Mouse (Mus musculus) thymus, adult 18-20 months (tissue): ENCODE data around the gene Lpp.

Experiments
- DNase-seq, 2 experiments: peaks; one replicate each; pipeline ENCODE4 v3.0.0; 2022; ENCODE audit warnings: mixed read lengths in 2 of 2

The Lpp gene

DNA sequence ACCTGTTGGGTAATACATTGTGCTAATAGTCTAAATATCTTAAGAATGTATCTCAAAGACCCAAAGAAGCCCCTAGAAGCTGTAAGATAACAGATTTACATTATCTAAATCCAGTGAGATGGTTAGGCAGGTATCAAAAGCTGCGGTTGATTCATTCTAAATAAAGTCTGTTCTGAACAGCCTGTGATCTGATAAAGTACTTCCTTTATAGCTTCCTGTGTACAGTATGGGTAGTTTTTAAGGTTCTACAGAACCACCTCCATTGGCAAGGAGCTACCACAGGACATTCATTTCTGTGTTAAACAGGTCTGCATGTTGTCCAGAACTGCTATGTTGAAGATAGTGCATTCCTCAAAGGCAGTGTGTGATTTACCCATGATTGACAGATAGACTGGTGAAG lies 554.2 kb downstream of the Lpp start:
- no peak for DNase-seq

DNA sequence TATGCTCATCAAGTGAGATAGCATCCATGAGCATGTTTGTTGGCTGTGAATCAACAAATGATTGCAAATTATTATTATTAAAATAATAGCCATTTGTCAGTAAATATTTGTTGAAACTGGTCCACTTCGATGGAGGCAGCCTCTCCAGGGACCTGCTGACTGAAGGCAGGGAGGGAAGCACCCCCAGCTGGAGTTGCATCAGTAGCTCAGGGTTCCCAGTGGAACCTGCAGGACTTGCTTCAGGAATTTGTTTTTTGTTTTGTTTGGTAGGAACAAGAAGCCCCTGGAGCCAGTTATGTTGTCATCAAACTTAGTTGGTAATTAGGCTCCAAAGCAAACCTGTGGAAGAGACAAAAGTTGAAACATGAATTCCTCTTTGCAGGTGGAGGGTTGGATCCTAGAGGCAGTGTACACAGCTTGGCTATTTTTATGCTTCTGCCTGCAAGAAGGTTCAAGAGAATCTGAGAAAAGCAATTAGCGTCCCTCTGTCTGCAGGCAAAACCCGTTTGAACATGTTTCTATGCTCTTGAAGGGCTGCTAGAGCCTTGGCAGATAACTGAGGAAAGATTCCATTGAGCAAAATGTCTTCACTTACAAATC lies 554.9 kb downstream of the Lpp start:
- no peak for DNase-seq

DNA sequence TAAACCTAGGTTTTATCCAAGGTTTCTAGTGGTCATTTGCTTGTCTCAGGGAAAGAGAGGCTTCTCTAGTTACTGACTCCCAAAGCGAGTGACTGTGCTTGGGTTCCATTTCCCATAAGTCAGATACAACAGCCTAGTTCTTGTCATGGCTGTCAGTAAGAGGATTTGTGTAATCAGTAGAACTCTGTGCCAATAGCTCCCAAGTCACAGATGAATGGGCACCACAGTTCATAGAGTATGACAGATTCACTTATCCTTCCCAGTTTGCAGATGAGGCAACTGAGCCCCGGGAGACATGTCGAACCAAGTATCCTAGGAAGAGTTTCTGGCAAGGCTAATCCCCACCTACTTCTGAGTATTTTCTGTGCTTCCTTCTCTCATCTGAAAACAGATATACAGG lies 556.0 kb downstream of the Lpp start:
- no peak for DNase-seq

DNA sequence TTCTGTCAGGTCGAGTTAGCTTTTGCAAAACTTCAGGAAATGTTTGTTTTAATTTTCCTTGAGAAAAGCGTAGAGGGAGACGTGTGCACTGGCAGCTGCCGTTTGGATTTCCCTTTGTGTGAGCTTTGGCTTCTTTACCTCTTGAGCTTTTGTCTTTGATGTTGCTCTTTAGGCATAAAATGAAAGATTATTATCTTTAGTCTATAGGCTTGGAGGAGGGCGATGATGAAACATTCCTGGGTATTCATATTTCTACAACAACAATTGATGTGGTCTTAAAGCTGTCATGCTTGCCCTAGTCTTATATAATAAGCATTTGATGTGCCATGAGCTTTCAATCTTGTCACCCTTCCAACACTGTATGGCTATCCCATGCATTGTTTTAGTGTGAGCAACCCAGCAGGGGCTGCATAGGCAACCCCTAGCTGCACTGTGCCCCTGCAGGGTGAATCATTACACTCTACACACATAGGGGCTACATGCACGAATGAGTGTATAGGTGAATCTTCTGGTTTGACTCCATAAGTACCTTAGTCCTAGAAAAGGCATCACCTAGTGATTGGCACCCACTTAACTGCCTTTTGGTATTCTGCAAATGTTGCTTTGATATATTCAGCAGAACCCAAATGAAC lies 556.9 kb downstream of the Lpp start:
- DNase-seq, result no peak

DNA sequence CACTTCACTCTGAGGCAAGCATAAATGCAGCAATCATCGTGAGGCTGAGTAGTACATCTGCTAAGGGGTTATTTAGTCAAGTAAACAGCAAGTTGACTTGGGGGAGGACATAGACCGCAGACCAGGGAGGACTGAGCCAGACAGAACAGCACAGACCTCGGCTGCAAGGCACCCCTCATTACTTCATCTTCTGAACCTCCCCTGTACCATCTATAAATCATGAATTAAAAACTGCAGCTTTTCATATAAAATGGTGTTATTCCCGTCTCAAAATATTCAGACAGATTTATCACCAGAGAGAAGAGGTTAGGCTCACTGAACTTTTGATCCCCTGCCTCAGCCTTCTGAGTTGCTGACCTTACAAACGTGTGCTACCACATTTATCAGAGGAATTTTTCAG lies 558.6 kb downstream of the Lpp start:
- DNase-seq, result no peak

DNA sequence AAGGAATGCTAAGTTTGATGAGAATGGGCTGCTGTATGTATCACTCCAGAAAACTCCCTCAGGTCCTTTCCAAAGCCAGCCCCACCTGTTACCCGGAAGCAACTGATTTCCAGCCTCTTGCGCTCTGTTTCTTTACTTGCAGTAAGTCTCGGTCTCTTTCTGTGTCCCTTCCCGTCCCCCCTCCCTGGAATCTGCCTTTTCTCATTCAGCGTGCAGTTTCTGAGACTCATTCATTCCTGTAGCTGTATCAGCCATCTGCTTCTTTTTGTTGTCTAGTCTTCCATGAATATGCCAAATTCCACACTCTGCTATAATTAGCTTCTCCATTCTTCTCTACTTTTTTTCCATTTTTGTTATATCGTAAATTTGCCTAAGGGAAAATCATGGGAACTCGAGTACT lies 561.7 kb downstream of the Lpp start:
- DNase-seq, result no peak

DNA sequence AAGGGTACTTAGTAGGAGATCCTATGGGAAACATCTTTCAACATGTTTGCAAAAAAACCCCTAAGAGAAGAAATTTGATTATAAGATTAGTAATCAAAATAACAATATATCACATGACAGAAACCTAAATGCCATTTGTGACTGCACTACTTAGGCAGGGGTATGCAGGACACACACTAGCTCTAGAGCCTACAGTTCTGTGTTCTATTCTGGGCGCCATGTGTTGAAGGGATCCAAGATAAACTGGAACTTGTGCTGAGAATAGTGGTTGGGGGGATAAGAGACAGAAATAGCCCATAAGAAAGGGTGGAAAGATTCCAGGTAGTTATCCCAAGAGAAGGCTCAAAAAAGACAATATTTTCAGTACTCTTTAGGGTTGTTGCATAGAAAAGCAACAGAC lies 565.4 kb downstream of the Lpp start:
- no peak for DNase-seq

DNA sequence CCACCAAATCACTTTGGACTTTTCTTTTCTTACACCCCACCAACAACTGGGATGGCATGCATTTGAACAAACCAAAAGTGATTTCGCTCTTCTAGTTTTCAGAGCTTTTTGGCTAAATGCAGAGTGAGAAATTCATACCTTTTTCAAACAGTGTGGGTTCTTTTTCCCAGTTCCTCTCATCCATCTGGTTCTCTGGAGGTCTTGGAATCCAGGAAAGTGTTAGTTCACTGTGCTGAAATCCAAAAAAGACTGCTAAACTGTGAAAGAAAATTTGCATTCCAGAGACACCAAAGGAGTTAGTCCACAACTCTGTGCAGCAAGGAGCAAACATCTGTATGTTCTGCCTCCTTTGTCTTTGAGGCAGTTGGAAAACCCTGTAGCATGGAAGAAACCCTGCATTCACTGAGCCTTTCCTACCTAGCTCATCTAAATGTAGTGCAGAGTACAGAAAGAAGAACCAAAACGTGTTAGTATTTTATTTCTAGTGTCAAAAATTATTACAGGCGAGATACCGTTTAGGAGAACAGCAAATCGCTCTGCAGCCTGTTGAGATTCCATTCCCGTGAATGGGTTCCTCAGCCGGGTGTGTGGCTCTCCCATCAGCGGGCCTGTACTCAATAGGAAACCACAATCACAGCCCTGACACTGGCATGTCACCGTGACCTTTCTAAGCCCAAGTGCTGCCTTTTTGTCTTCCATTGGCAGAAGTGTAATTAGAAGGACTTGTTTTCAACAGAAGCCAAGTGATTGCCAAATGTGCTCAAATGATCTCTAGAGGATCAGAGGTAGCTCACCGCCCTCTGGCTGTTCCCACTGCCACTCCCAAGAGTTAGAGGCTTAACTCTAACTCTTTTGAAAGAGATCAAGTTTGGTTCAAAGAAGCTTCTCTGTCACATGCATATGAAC lies 567.8 kb downstream of the Lpp start:
- no peak for DNase-seq

DNA sequence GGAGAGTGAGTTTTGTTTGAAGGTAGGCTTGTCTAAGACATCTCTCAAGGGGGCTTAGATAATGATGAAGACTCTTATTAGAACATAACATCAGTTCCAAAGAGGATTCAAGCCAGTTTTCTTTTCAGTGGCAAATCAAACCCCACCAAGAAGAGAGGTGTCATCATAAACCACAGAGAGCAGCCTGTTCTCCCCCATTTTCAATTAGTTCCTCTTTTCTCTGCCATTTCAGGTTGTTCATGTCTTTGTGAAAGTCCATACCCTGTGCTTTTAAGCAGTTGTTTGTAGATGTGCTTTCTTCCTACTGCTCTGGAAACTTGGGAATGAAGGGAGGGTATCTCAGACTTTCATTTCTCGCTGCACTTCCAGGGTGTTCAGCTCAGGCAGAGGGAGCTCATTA lies 571.0 kb downstream of the Lpp start:
- DNase-seq, result no peak

DNA sequence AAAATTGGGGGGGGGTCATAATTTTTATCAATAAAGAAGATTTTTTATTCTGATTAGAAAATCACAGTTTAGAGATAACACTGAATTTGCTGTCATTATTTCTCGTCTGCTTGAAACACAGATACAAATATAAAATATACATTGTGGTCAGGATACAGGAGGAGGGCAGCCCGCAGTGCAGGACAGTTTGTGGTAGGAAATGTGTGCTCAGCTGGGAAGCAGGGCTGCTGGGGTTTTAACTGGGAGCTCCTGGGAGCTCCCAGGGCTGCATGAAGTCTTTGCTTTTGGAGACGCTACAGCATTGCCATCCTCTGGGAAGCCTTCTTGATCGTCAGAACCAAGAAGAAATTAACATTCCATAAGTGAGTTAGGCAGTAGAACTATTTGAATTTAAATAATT lies 571.8 kb downstream of the Lpp start:
- no peak for DNase-seq

DNA sequence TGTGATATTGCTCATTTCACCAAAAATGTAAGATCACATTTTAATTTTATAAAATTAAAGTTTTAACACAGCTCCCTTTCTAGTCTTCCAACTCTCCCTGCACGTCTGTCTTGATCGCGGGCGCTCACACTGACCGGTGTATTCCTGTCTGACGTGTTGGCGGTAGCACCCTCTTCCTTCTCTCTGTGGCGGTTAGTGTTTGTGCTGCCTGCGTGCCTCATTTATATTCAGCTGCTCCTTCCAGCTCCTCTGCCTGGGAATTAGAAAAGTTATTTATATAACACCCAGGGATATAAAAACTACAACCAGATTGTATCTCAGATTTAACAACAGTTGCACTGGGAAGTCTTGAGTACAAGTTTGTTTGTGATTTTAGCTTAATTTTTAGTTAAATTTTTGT lies 573.2 kb downstream of the Lpp start:
- DNase-seq, result no peak

DNA sequence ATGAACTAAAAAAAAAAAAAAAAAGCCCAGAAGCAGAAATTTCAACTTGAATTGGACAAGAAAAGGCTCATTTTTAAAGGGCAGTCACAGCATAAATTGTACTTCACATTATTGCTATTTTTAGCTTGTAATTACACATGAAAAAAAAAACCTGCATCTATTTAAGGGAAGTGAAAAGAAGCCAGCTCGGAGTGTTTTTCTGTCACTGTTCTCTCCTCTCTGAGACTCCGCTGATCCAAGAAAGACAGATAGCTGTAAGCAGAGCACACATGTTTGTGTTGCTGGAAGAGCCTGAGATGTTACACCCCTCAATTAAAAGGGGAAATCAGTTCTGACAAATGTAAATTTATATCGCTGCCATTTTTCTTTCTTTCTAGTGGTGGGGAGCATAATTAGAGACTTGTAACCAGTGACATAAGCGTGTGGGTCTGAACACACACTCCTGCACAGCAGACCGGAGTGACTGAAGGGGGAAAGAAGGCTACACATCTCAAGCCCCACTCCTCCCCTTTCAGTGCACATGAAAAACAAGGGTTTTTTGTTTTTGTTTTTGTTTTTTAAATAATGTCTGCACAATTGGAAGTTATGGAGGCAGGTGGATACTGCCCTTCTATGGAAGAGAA lies 579.8 kb downstream of the Lpp start:
- no peak for DNase-seq

DNA sequence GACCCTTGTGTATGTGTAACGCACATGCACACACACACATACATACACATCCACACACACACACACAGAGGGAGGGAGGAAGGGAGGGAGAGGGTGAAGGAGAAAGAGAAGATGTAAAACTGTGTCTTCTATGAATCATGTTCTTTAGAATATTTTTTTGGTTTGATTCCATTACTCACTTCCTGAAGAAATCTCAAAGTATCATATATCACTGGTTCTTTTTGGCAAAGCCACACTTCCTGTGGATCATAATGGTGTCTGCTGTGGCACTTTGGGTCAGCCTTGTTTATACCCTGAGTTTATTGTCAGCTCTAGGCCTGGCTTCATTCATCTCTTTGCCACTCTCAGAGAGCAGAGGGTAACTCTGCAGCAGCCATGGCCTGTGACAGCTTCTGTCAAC lies 584.5 kb downstream of the Lpp start:
- no peak for DNase-seq

DNA sequence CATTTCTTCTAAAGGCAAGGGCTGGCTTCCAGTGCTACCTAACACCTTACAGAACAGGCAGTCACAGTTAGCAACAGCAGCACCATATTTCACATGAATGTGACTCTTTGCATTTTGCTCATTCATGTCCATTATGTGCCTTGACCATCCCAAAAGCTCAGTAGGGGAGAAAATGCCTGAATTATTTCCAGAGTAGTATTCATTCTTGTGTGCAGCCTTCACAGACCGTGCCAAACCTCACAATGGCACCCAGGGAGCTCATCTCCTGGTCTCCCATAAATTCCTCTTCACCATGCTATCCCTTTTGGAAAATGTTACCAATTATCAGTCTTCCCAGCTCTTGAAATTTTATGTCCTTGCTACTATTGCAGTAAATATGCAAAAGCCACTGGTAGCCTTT lies 584.9 kb downstream of the Lpp start:
- DNase-seq, result no peak

DNA sequence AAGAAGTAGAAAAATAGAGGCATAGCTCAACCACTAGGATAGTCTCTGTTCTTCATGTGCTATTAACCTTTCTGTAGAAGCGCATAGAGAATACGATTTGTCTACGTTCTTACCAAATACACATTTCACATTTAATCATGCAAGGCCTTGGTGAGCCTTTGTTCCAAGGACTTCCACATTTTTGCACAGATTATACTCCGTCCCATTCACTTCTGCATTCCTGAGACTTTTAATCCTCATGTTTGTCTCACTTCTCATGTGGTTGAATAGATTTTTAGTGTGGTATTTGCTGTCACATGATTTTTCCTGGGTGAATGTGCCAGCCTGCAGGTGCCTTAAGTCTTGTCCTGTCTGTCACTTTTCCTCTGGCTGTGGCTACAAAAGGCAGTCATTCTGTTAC lies 586.1 kb downstream of the Lpp start:
- DNase-seq, result no peak

DNA sequence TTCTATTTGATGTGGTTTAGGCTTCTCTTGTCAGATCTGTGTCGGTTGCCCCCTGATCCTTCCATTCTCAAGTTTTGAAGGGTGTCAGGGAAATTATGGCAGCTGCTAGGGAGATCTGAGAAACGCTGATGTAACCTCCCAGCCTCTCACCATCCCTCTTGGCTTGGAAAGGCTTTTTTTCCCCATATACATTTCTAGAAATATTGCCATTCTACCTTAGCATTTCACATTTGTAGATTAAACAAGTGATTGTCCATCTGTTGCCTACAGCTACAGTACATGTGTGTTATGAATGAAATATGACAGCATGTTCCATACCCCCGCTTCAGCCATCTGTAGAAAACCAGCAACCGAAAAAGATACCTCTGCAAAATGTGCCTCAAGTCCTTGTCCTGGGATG lies 589.5 kb downstream of the Lpp start:
- no peak for DNase-seq

DNA sequence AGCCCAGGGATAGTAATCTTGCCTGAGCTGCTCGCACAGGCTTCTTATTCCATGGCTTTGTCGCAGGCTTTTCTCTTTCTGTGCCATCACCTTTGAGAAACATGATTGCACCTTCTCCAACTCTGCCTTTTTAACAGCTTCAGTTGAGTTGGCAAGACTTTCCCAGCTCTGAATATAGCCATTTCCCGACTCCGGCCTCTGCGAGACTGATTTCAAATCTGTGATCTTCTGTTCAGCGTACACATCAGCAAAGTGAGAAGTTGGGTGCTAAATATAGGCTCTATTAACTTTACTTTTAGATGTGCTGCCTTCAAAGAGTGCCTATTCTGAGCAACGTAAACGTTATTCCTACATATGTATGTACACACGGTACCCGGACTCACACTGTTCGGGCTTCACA lies 597.0 kb downstream of the Lpp start:
- DNase-seq, result no peak

DNA sequence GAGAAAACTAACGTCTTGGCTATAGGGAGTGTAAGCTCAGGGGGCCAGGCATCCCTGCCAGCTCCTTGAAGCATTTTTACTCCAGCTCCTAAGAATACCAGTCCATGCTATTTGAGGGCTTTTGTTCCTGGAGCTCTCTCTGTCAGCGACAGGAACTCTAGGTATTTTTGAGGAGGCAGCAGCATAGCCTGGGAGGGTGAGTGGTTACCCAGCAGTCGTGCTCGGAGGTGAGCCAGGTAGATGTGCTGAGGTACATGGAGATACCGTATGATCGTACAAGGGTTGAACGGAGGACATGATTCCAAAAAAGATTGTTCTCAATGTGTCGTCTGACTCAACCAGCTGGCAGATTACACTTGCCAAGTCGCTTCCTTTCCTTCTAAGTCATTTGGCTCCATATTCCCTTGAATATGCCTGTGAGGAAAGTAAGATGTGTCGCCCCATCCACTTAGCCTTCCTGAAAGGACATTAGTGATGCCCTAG lies 597.8 kb downstream of the Lpp start:
- no peak for DNase-seq

DNA sequence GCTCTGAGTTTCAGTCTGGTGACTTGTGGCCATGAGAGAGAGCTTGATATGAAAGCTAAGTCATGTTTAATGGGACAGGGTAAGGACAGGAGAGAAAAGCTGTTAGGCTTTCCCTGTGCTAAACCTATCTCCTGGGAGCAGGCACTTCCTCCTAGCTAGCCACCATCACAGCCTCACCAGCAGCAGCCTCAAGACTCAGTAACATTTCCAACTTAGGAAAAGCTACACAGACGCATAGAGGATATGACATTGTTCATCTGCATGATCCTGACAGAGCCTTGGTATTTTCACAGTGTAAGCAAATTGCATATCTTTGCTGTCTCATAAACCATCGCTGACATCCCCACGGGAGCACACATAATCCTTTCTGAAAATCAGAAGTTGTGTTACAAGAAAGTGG lies 598.7 kb downstream of the Lpp start:
- DNase-seq, result no peak

DNA sequence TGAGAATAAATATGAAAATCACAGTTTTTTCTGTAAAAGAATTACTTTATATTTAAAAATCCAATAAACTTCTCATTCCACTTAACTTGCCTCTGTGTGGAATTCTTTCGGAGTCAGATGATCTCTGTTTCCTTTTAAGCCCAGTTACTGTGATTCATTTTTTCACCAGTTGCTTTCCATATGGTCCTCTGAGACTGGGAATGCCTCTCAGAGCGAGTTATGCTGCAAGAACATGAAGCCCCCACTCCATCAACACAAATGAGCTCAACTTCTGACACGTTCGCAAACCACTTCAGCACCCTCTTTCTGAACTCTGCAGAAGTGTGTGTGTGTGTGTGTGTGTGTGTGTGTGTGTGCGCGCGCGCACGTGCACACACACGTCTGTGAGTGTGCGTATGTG lies 599.2 kb downstream of the Lpp start:
- DNase-seq, result no peak

DNA sequence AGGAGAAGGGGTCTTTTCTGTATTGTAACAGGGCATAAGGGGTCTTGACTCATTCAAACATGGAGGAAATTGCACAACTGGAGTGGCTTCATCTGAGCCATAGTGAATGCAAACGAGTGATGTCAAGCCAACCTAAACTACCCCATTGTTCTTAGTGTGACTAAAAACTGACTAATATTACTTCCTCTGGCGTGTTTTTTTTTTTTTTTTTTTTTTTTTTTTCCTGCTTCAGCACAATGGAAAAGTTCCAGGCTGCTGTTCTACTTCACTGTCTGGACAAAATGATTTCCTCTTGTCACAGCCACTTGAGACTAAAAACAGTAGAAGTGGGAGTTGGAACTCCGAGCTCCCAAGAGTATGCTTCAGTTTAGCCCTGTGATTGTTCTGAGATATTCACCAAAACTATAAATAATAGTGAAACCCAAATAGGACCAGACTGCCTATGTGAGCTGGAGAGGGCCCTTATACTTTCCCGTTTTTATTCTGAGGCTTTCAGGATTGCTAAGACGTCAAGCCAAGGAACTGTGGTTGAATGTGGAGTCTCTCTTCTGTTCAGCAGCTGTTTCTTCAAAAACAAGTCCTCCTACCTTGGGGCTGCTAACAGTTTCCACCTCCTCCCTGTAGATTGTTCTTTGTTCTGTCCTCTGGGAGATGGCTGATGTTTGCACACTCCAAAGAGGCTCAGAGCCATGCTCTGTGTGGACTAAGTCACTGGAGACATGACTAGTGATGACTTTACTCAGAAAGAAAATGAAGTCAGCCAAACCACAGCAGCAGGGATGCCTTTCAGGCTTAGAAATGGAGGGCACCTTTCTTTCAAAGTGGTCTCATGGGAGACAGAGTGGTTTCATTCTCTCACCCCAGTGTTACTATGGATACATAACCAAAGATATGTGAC lies 617.9 kb downstream of the Lpp start:
- DNase-seq, result no peak

DNA sequence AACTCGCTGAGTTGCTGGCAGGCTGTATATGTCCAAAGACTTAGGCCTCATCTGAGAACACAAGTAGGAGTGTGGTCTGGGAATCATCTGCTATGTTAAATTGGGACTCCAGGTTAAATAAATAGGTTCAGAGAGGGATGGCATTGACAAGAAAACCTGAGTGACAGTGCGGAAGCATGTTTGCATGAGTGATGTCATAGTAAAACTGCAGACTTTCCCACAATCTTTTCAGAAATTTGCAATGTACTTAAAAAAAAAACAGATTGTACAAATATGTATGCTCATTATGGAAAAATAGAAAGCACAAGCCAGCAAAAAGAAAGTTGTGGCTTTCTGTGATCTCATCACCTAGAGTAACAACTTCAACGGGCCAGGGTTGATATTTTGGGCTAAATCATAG lies 619.6 kb downstream of the Lpp start:
- no peak for DNase-seq
